Mouse (Mus musculus) hindbrain, embryonic 12.5 days (tissue): ENCODE measurements around the gene Bbs4. TPM values are rescaled to one million over a fixed set of nuclear protein-coding genes. Genes with fewer than 3 reads are reported as not detected.

Experiments used
- ATAC-seq: fragments of 200-750 bp; cut with Nextera tagmentation; 2 replicates; pipeline ENCODE4 v1.8.0; 2017; ENCODE audit warnings: moderate TSS enrichment; ENCODE audit not compliant: low FRiP score
- H3K27ac ChIP-seq: fragments of 300-500 bp; sonication (generic); 2 replicates; pipeline ENCODE4 v1.5.1; 2016; ENCODE audit warnings: mild to moderate bottlenecking
- H3K27me3 ChIP-seq: fragments of 300-500 bp; sonication (generic); 2 replicates; pipeline ENCODE4 v1.6.1; 2016; ENCODE audit warnings: mild to moderate bottlenecking
- H3K36me3 ChIP-seq: fragments of 300-500 bp; sonication (generic); 2 replicates; pipeline ENCODE4 v1.6.1; 2016; ENCODE audit warnings: mild to moderate bottlenecking
- H3K4me1 ChIP-seq: fragments of 300-500 bp; sonication (generic); 2 replicates; pipeline ENCODE4 v1.6.1; 2016
- H3K4me2 ChIP-seq: fragments of 300-500 bp; sonication (generic); replicated peaks from 2 replicates; pipeline ENCODE4 v1.6.1; 2016; ENCODE audit warnings: mild to moderate bottlenecking
- H3K4me3 ChIP-seq: fragments of 300-500 bp; sonication (generic); 2 replicates; pipeline ENCODE4 v1.5.1; 2016; ENCODE audit warnings: mild to moderate bottlenecking
- H3K9ac ChIP-seq: fragments of 300-500 bp; sonication (generic); 2 replicates; pipeline ENCODE4 v1.6.1; 2016; ENCODE audit warnings: mild to moderate bottlenecking, moderate library complexity
- H3K9me3 ChIP-seq: fragments of 300-500 bp; sonication (generic); replicated peaks from 2 replicates; pipeline ENCODE4 v1.6.1; 2016; ENCODE audit warnings: mild to moderate bottlenecking
- WGBS: fragments of 180-500 bp; shearing (Covaris S2); methylation state at CpG from one replicate; pipeline ENCODE4 v1.1.7; 2016; 5-methylcytosine and 5-hydroxymethylcytosine counted together
- polyA plus RNA-seq: library from polyadenylated mRNA; unstranded; fragments of >200 nt; fragmentation: Nextera tagmentation; extraction: Ambion mirVana; gene quantifications from 2 replicates; pipeline ENCODE4 v1.2.1, GENCODE M21; 2016

Gene Bbs4
- polyA plus RNA-seq, 1 experiment from 2014 or later = 29.5 TPM

DNA sequence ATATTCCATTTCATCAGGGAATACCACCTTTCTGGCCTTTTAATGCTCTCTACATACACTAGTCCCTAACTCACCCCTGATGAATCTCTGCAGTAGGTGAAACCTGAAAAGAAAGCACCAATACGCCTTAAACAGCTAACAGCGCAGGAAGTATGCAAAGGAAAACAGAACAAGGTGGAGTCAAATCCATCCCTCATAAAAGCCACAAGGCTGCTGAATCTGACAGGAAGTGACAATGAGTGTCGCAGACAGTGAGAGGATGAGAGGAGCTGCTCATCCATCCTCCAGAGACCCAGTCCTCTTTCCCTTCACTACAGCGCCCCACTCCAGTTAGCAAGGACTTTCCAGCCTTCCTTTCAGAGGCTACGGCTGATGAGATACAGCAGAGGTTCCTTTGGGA is 14.9 kb downstream of the Bbs4 start:
- no peaks in the 10 kb centered on the region for H3K4me1 ChIP-seq
- 85% methylated on average over 5 of the region's 5 CpGs for WGBS
- no peak overlapping the region for H3K9ac ChIP-seq
- H3K4me3 ChIP-seq = no peak overlapping the region
- peaks cover 49% of the 10 kb centered on the region for H3K36me3 ChIP-seq
- H3K9me3 ChIP-seq = no peaks in the 10 kb centered on the region
- ATAC-seq = no peak
- H3K4me2 ChIP-seq = no peak overlapping the region
- no peak overlapping the region for H3K27ac ChIP-seq
- no peaks in the 10 kb centered on the region for H3K27me3 ChIP-seq

GRCm38 (mm10) chr9:59337889-59338288 is 15.4 kb downstream of the Bbs4 start:
- H3K4me1 ChIP-seq = no peaks in the 10 kb centered on the region
- no peak overlapping the region for H3K9ac ChIP-seq
- H3K27ac ChIP-seq = no peak overlapping the region
- H3K4me2 ChIP-seq = no peak overlapping the region
- H3K36me3 ChIP-seq = peaks cover 51% of the 10 kb centered on the region
- no peak overlapping the region for H3K4me3 ChIP-seq
- H3K27me3 ChIP-seq = no peaks in the 10 kb centered on the region
- no peaks in the 10 kb centered on the region for H3K9me3 ChIP-seq
- no peak for ATAC-seq
- WGBS = 96% methylated on average over 5 of the region's 5 CpGs

DNA sequence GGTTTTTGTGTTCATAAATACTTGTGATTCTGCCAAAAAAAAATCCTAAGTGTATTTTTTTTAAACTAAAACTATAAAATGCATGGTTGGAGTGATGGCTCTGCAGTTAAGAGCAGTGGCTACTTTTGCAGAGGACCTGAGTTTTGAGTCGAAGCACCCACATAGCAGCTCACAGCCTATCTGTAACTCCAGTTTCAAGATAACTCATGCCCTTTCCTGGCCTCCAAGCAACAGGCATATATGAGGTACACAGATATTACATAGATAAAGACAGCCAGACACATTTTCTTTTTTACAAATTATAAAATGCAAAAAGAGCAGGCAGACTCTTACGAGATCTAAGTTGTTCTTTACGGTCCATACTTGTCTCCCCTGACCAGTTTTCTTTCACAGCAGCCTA is 16.8 kb downstream of the Bbs4 start:
- H3K36me3 ChIP-seq = peaks cover 48% of the 10 kb centered on the region
- H3K27ac ChIP-seq = no peak overlapping the region
- H3K4me2 ChIP-seq = no peak overlapping the region
- no peak overlapping the region for H3K9ac ChIP-seq
- no peaks in the 10 kb centered on the region for H3K9me3 ChIP-seq
- no peaks in the 10 kb centered on the region for H3K27me3 ChIP-seq
- 92% methylated on average over 3 of the region's 3 CpGs for WGBS
- no peak overlapping the region for H3K4me3 ChIP-seq
- H3K4me1 ChIP-seq = no peaks in the 10 kb centered on the region
- ATAC-seq = no peak

GRCm38 (mm10) chr9:59330055-59330454 is 23.3 kb downstream of the Bbs4 start:
- Histone ChIP-seq H3K4me2 (no peak overlapping the region), H3K9me3 (no peaks in the 10 kb centered on the region), H3K9ac (no peak overlapping the region), H3K36me3 (peaks cover 68% of the 10 kb centered on the region), H3K27me3 (no peaks in the 10 kb centered on the region), H3K4me1 (no peaks in the 10 kb centered on the region), H3K4me3 (no peak overlapping the region), H3K27ac (no peak overlapping the region)
- 94% methylated on average over 5 of the region's 5 CpGs for WGBS
- no peak for ATAC-seq

GRCm38 (mm10) chr9:59324351-59324750 is 29.0 kb downstream of the Bbs4 start:
- Histone ChIP-seq H3K27me3 (no peaks in the 10 kb centered on the region), H3K4me2 (no peak overlapping the region), H3K4me1 (no peaks in the 10 kb centered on the region), H3K36me3 (peaks cover 77% of the 10 kb centered on the region), H3K4me3 (no peak overlapping the region), H3K27ac (no peak overlapping the region), H3K9ac (no peak overlapping the region), H3K9me3 (no peaks in the 10 kb centered on the region)
- ATAC-seq = no peak

GRCm38 (mm10) chr9:59316206-59316605 is 37.1 kb downstream of the Bbs4 start:
- Histone ChIP-seq H3K4me1 (no peaks in the 10 kb centered on the region), H3K36me3 (peaks cover 48% of the 10 kb centered on the region)
- WGBS = 92% methylated on average over 3 of the region's 3 CpGs

GRCm38 (mm10) chr9:59311284-59311670 is 42.0 kb downstream of the Bbs4 start:
- 90% methylated on average over 3 of the region's 3 CpGs for WGBS
- Histone ChIP-seq H3K9me3 (no peaks in the 10 kb centered on the region), H3K4me1 (no peaks in the 10 kb centered on the region), H3K4me3 (no peak overlapping the region), H3K4me2 (no peak overlapping the region), H3K27me3 (no peaks in the 10 kb centered on the region), H3K9ac (no peak overlapping the region), H3K36me3 (peaks cover 59% of the 10 kb centered on the region), H3K27ac (no peak overlapping the region)
- no peak for ATAC-seq

More at GRCm38 (mm10) chr9:59316206-59316605, 37.1 kb downstream of the Bbs4 start:
- Histone ChIP-seq H3K27ac (no peak overlapping the region), H3K9me3 (no peaks in the 10 kb centered on the region), H3K9ac (no peak overlapping the region), H3K4me2 (no peak overlapping the region), H3K4me3 (no peak overlapping the region), H3K27me3 (no peaks in the 10 kb centered on the region)
- ATAC-seq = no peak

- Histone ChIP-seq H3K9me3 (no peaks in the 10 kb centered on the region), H3K4me1 (no peaks in the 10 kb centered on the region), H3K27ac (no peak overlapping the region), H3K36me3 (peaks cover 61% of the 10 kb centered on the region), H3K27me3 (no peaks in the 10 kb centered on the region), H3K4me2 (no peak overlapping the region), H3K4me3 (no peak overlapping the region), H3K9ac (no peak overlapping the region)
- ATAC-seq = no peak
- WGBS = 89% methylated on average over 8 of the region's 8 CpGs
Measured at GRCm38 (mm10) chr9:59310582-59311283, 42.6 kb downstream of the Bbs4 start.

- H3K4me1 ChIP-seq = no peaks in the 10 kb centered on the region
- H3K27ac ChIP-seq = no peak overlapping the region
- peaks cover 55% of the 10 kb centered on the region for H3K36me3 ChIP-seq
- 81% methylated on average over 2 of the region's 2 CpGs for WGBS
- no peak overlapping the region for H3K4me2 ChIP-seq
- no peaks in the 10 kb centered on the region for H3K9me3 ChIP-seq
- no peak overlapping the region for H3K4me3 ChIP-seq
- no peak overlapping the region for H3K9ac ChIP-seq
- H3K27me3 ChIP-seq = no peaks in the 10 kb centered on the region
- ATAC-seq = no peak
Measured at GRCm38 (mm10) chr9:59307890-59308289, 45.4 kb downstream of the Bbs4 start.

- no peak overlapping the region for H3K27ac ChIP-seq
- peaks cover 32% of the 10 kb centered on the region for H3K36me3 ChIP-seq
- H3K4me1 ChIP-seq = peaks cover 9% of the 10 kb centered on the region
- H3K9me3 ChIP-seq = no peaks in the 10 kb centered on the region
- no peaks in the 10 kb centered on the region for H3K27me3 ChIP-seq
- no peak overlapping the region for H3K4me2 ChIP-seq
- H3K4me3 ChIP-seq = no peak overlapping the region
- no peak overlapping the region for H3K9ac ChIP-seq
- ATAC-seq = no peak
- 83% methylated on average over 2 of the region's 2 CpGs for WGBS
Measured at GRCm38 (mm10) chr9:59296419-59296818, 56.9 kb downstream of the Bbs4 start.

DNA sequence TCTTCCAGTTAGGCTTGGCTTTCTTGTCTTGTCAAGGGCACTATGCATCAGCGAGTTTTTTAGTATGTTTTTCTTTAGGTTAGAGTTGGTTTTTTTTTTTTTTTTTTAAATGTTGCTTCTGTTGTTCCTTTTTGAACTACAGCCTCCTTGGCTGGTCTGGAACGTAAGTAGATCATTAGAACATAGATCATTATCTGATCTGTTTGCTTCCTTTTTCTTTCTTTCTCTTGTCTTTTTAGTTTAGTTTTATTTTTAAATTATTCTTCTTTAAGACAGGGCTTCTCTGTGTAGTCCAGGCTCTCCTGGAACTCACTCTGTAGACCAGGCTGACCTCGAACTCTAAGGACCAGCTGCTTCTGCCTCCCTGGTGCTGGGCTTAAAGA is 60.8 kb downstream of the Bbs4 start:
- Histone ChIP-seq H3K9me3 (no peaks in the 10 kb centered on the region), H3K4me1 (peaks cover 35% of the 10 kb centered on the region), H3K9ac (peak overlapping the region; percentile 94), H3K27me3 (no peaks in the 10 kb centered on the region), H3K4me3 (peak overlapping the region; percentile 98), H3K36me3 (peaks cover 1% of the 10 kb centered on the region; the same call in 1 of the 2 replicates), H3K4me2 (peak overlapping the region; percentile 72), H3K27ac (no peak overlapping the region)
- WGBS = 58% methylated on average over 3 of the region's 3 CpGs
- ATAC-seq = no peak

GRCm38 (mm10) chr9:59291688-59292492 is 61.4 kb downstream of the Bbs4 start:
- Histone ChIP-seq H3K4me1 (peaks cover 35% of the 10 kb centered on the region), H3K36me3 (no peaks in the 10 kb centered on the region; the same call in 1 of the 2 replicates), H3K27ac (peak overlapping the region; percentile 93), H3K4me3 (peak overlapping the region; percentile 98), H3K9me3 (no peaks in the 10 kb centered on the region), H3K9ac (peak overlapping the region; percentile 94), H3K27me3 (no peaks in the 10 kb centered on the region), H3K4me2 (peak overlapping the region; percentile 72)
- 3% methylated on average over 35 of the region's 50 CpGs for WGBS
- peak; percentile 76; the same call in 1 of the 2 replicates for ATAC-seq
